Mouse (Mus musculus) skeletal muscle tissue, adult 2 months (tissue): Measurements from ENCODE around the gene Serpina12.
A peak's percentile ranks its signal among the peaks of the same experiment; 100 is the strongest.

Source experiments
- DNase-seq: peaks from one replicate; pipeline ENCODE4 v3.0.0-alpha.2; 2012; ENCODE audit warnings: low read depth, low spot score

Gene Serpina12

GRCm38 (mm10) chr12:104044343-104044742, at the start of gene Serpina12:
Gene Serpina12 (minus strand): TSS chr12:104044443.
- DNase-seq: no peak

- no peak for DNase-seq
These were observed 47.1 kb upstream of the Serpina12 start for GRCm38 (mm10) chr12:104091303-104091702.

- no peak for DNase-seq
These were observed 45.9 kb upstream of the Serpina12 start for GRCm38 (mm10) chr12:104090119-104090518.

DNA sequence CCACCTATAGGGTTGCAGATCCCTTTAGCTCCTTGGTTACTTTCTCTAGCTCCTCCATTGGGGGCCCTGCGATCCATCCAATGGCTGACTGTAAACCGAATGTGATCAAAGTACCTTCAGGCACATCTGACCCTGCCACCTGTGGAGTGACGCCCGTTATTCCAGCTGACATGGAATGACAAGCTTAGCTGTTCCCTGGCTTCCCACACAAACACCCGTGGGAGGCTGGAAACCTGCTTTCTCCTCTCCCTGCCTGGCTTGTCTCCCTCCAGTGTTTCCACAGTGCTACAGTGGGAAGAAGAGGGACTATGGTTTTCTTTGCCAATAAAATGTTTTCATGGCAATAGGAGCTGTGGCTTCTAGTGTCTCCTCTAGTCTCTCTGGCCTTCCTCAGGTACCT, 28.0 kb upstream of the Serpina12 start:
- no peak for DNase-seq

DNA sequence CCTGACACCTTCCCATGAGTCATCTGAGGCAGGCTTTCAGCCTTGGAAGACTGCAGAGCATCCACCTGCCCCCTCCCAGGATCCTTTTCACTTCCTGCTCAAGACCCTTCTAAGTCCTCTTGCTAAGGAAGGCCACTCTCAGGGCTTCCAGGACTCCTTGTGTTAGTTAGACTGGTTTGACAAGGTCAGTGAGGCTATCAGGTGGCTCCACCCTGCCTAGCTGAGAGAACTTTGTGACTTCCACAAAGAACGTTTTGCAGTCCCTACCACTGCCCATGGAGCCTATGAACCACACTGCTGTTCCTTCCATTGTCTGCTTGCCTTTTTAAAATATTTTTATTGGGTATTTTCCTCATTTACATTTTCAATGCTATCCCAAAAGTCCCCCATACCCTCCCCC, 27.5 kb upstream of the Serpina12 start:
- DNase-seq: no peak

DNA sequence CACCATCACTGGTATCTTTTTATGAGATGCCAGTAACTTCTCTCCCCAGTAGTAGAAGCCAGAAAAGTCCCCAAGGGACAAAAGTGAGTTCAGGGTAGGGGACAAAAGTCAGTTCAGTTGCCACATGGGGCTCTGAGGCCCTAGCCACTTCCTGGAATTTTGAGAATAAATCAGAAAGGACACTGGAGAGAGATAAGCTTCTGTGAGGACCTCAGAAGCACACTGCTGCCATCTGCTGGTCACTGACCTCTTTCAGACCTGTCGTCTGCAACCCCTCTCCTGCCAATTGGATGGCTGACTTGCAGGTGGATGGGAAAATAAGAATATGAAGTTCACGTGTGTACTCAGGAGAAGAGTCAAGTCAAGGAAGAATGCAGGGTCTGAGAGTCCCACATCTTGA, 25.4 kb upstream of the Serpina12 start:
- DNase-seq: peak; percentile 45

DNA sequence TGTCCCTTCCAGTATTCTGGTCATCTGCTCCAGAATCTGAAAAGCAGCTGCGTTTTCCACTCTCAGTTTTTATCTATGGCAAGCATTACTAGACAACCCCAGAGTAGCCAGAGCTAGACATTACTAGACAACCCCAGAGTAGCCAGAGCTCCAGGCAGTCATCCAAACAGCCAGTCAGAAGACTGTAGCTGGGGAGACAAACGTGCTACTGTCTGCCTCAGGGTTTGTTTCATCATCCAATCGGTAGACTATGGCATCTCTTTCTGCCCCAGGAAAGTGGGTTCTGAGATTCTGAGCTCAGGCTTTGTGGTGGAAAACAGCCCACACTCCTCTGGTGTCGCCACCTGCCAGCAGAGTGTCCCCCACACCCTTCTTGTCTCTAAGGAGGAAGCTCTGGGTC, 23.3 kb upstream of the Serpina12 start:
- DNase-seq: peak; percentile 30

DNA sequence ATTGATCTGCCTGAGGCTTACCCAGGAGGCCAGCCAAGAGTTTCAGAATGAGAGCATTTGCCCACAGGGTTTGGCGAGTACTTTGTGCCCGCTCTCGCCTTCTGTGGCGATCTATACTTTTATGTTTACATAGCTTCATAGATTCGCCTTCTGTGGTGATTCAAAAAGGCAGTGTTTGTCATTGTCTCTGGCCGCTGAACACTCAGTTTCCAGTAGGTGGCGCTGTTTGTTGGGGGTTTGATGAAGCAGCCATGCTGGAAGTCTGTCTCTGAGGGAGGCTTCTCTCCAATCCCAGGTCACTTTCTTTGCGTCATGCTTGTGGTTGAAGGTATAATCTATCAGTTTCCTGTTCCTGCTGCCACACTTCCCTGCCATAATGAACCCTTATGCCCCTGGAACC, 22.0 kb upstream of the Serpina12 start:
- peak; percentile 24 for DNase-seq

DNA sequence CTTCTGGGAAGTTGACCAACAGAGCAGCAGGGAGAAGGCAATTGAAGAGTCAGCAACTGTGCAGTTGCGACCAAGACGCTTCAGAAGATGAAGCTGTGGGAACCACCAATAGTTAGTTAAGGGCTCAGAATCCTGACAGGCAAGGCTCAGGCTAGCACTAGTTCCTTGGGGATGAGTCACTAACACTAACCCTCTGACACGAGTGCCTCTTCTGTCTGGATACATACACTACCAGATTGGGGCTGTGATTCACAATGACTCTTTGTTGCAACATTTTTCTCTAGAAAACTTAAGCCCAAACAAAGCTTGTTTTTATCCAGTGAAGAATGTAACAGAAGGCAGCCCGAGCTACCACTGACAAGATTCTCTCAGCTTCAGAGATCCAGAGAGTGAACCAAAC, 20.8 kb upstream of the Serpina12 start:
- DNase-seq: no peak

DNA sequence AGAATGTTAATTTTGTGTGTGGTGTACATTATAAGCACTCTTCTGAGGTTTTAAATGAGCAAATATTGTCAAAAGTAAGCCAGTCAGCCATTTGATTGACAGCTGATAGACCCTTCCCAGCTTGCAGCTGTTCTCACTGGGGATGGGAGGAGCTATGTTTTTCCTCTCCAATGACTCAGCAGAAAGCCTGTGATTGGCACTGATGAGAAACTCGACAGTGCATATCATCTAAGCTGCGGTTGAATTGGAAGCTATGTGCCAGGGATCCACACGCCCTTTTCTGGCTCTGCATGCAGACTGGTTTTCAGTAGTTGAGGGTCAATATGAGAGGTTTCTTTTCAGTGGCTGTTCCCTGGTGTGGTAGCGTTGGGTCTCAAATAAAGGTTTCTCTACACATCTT, 20.3 kb upstream of the Serpina12 start:
- no peak for DNase-seq

DNA sequence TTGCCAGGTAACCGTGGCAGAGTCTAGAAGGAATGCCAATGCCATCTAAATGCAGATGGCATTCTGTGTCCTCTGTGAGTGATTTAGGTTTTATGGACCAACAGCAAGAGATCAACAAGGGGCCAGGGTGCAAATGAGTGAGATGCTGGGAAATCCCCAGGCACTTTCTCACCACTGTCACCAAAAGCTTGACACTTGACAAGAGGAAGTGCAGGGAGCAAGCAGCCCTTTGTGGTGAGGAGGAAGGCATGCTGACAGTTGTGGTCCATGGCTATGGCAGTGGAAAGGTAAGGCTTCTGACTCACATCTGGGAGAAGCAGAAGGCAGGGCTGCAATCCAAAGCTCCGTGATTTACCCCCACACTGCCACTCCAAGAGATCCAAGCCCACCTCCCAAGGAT, 17.6 kb upstream of the Serpina12 start:
- no peak for DNase-seq

DNA sequence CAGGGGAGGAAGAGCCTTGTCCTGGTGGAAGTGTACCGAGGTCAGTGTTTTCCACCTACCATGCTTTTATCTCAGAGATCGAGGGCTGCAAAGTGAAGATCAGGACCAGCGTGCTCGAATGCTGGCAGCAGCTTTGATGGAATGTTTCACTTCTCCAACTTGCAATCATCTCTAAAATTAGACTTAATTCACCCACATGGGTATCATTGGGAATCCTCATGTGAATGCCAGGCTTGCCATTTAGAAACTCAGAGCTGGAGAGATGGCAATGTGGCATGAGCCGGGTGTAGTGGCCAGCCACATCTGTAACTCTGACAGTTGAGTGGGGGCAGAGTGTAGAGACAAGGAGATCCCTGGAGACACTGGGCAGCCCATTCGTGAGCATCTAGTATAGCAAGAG, 15.9 kb upstream of the Serpina12 start:
- DNase-seq: no peak

- no peak for DNase-seq
These were observed 13.3 kb upstream of the Serpina12 start for GRCm38 (mm10) chr12:104057531-104057930.

GRCm38 (mm10) chr12:104057050-104057449, 12.8 kb upstream of the Serpina12 start:
- no peak for DNase-seq

DNA sequence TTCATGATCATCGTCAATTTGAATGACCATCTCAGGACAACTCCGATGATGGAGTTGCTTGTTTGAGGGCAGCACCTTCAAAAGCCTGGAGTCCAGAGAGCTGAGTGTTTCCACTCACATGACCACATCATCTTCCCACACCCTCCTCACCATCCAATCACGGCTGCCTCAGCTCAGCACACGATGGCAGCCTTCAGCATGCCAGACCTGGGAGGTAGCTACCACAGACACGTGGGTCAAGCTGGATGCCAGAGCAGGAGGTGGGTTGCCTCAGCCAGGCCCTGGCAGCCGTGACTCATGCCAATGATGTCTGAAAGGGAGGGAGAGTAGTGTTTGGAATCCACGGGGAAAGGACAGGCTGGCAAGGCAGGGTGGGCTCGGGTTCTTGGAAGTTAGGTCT, 11.5 kb upstream of the Serpina12 start:
- DNase-seq: no peak

- no peak for DNase-seq
These were observed 9.8 kb upstream of the Serpina12 start for GRCm38 (mm10) chr12:104053995-104054394.

- DNase-seq: no peak
These were observed 1.5 kb upstream of the Serpina12 start for GRCm38 (mm10) chr12:104045713-104046112.

- DNase-seq: no peak
These were observed 1.5 kb downstream of the Serpina12 start for GRCm38 (mm10) chr12:104042753-104043152.

- peak; percentile 92 for DNase-seq
These were observed 2.8 kb downstream of the Serpina12 start for GRCm38 (mm10) chr12:104041401-104041800.

DNA sequence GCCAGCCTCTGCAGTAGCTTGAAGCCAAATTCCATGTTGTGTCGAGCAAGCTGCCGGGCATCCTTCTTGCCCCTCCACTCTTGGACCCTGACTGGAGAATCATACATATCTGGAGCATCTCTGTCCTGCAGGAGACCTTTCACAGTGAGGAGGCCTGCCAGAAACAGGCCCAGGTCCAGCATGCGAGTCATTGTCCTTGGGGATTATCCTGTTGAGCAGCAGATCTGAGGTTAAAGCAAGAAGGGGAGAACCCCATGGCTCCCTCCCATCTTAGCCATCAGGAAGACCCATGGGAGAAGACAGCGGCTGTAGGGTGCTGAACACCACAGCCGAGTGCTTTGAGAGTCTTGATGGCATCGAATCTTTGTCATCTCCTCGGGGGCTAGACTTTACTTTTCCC, 6.1 kb downstream of the Serpina12 start:
- no peak for DNase-seq

GRCm38 (mm10) chr12:104033752-104034151, 10.5 kb downstream of the Serpina12 start:
- no peak for DNase-seq

- no peak for DNase-seq
These were observed 14.3 kb downstream of the Serpina12 start for GRCm38 (mm10) chr12:104029986-104030385.

DNA sequence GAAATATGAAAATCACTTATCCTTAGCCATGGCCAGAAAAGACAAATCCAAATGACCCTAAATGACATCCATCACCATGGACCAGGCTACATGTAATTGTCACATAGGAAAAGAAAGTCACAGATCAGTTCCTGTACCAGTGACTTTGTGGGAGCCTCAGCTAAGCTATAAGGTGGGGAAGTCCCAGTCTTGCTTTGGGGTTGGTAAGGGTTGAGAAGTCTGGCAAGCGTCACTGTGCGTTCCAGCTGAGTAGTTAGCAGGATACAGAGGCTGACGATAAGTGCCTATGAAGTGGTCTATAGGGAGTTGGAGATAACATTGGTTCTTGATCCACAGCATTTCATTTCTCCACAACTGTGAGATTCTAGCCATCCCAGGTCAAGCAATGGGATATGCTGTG, 29.0 kb downstream of the Serpina12 start:
- DNase-seq: no peak

DNA sequence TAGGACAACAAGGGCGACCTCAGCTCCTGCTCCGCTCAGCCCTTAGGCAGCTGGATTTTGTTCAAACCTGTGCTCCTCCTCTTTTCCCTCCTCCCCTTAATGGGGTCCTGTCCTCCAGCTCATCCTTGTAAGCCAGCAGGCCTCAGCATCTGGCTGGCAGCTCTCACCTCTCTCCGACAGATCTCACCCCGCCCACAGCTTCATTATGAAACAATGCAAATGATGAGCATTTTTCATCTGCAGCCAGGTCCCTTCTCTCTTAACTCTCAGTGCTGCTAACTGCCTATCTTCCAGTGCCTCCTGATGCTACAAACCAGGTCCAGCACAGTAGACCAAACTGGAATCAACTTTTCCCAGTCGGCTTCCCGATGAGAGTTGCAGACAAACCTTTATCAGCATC, 30.6 kb downstream of the Serpina12 start, which contains the start of gene Serpina9:
Serpina9 (minus strand) TSS at position 136 of the 400 bp plus-strand sequence.
- DNase-seq: no peak
